Mouse (Mus musculus): ENCODE measurements around the gene Slc25a40. TPM values are rescaled to one million over a fixed set of nuclear protein-coding genes. Genes with fewer than 3 reads are reported as not detected.

Slc25a40 gene
- polyA plus RNA-seq (2012): 0.61 and 1.2 TPM in 2 replicates

DNA sequence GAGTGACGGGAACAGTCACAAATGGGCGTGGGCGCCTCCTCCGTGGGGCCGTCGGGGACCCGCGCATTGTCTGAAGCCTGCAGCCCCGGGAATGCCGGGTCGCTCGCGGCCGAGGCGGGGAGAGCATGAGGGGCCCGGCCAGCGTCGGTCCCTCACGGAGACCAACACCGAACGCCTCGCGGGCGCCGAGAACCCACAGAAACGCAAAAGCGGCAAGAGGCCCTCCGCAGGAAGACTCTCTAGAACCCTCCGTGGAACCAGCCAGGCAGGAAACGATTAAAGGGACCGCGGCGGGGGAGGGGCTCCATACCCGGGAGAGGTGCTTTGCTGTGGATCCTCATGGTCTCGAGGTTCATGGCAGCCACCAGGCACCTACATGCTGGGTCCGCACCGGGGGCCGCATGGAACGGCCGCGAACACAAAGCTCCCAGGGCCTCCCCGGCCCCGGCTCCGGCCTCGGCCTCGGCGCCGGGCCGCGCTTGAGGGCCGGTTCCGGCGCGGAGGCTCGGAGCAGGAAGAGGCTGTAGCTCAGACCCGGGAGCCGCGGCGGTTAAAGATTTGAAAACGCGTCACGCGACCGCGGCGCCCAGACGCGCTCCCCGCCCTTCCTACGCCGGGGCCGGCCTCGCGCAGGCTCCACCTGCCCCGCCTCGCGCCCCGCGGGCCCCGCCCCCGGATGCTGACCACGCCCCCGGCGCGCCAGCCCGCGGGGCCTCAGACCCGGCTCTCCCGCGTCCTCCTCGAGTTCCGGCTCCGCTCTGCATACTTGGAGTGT, at the start of gene Slc25a40, which contains the start of gene Dbf4:
Gene Slc25a40 (plus strand): TSS at position 694 of the 775 bp plus-strand sequence.
Gene Dbf4 (minus strand): TSS at position 560 of the 775 bp plus-strand sequence.

Other genes starting within 250 kb of the Slc25a40 start
- 0.04 and 0.26 TPM in 2 replicates for gene Adam22, start 54.7 kb upstream of the Slc25a40 start, polyA plus RNA-seq (2012)
- gene Dbf4, start 134 bp upstream of the Slc25a40 start, polyA plus RNA-seq (2012): 20.6 and 20.8 TPM in 2 replicates
- 0.36 and 0.61 TPM in 2 replicates for gene Rundc3b, start 200.1 kb downstream of the Slc25a40 start, polyA plus RNA-seq (2012)
- gene Abcb1a, start 237.2 kb downstream of the Slc25a40 start, polyA plus RNA-seq (2012): 0.05 and 0.10 TPM in 2 replicates